Mouse (Mus musculus): ENCODE results near the gene Aplf.

GRCm38 (mm10) chr6:87671353-87671752 is 640 bp downstream of the Aplf start:
- TF ChIP-seq HCFC1 (IDR thresholded peaks at IDR 0.05; ENCODE audit: borderline replicate concordance, insufficient read depth, low read length), result no peak
- no peak for TF ChIP-seq CHD2 (IDR thresholded peaks at IDR 0.05; ENCODE audit: low read depth, low read length)
